Mouse (Mus musculus): ENCODE measurements at regions not wholly inside any gene's neighbourhood (a gene's known extent, or its start where the extent isn't known, plus 50 kb on each side); places are given as distances from the start of the nearest gene placed in this dataset.

GRCm38 (mm10) chr5:112634701-112635100 lies 57.7 kb upstream of the Sez6l start:
- DNase-seq (ENCODE audit: low spot score) = no peak

GRCm38 (mm10) chr5:112631766-112632165 lies 54.8 kb upstream of the Sez6l start:
- DNase-seq (ENCODE audit: low spot score) = peak; percentile 12

- DNase-seq (ENCODE audit: low spot score) = no peak
Measured at GRCm38 (mm10) chr5:112629656-112630055, 52.7 kb upstream of the Sez6l start.

- no peak for DNase-seq (ENCODE audit: low spot score)
Measured at GRCm38 (mm10) chr5:112628073-112628790, 51.2 kb upstream of the Sez6l start.

GRCm38 (mm10) chr5:112627305-112627704 lies 50.3 kb upstream of the Sez6l start:
- DNase-seq (ENCODE audit: low spot score) = no peak
